Mouse (Mus musculus): Measurements from ENCODE around the gene Lca5l. TPM values are rescaled to one million over a fixed set of nuclear protein-coding genes. Genes with fewer than 3 reads are reported as not detected.

The Lca5l gene
- polyA plus RNA-seq, 1 experiment from 2014 or later, result 0.05 TPM

- no peaks in the 10 kb centered on the region for H3K36me3 ChIP-seq (ENCODE audit: control insufficient read depth, insufficient read depth)
- peak overlapping the region; percentile 64 for H3K4me3 ChIP-seq (ENCODE audit: low read depth, low read length)
- peak overlapping the region; percentile 68 for H3K9ac ChIP-seq (ENCODE audit: low read depth, low read length)
- 60% methylated on average over 12 of the region's 12 CpGs for WGBS (ENCODE audit: insufficient replicate concordance)
- H3K27me3 ChIP-seq (ENCODE audit: control insufficient read depth, insufficient read depth, low read depth, low read length), result no peaks in the 10 kb centered on the region
- H3K4me1 ChIP-seq (ENCODE audit: control insufficient read depth, low read depth, low read length), result no peaks in the 10 kb centered on the region
- H3K27ac ChIP-seq (ENCODE audit: low read length), result no peak overlapping the region
- no peak for ATAC-seq (ENCODE audit: low read depth)
- no peaks in the 10 kb centered on the region for H3K9me3 ChIP-seq (replicated peaks; ENCODE audit: control insufficient read depth, low read length)
- peak overlapping the region; percentile 93 for H3K4me2 ChIP-seq (ENCODE audit: low read depth, low read length)
Observed at GRCm38 (mm10) chr16:96158511-96159080, 33.5 kb downstream of the Lca5l start.

DNA sequence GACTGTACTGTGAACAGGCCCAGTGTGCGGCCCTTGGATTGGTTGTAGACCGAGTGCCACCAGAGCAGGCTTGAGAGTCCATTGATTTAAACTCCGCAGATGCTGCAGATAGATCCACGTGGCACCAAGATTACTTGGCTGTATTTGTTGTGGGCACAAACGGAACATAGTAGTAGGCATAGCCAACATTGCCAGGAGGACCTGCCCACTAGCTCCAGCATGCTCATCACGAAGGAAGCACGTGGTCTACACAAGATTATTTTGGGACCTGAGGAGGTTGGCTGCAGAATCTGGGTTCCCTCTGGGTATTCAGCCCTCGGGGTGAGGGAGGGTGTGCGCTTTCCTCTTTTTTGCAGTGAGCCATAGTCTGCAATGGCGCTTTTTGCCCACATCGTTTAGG, 34.9 kb downstream of the Lca5l start:
- H3K4me2 ChIP-seq (ENCODE audit: low read depth, low read length), result no peak overlapping the region
- H3K27me3 ChIP-seq (ENCODE audit: control insufficient read depth, insufficient read depth, low read depth, low read length), result no peaks in the 10 kb centered on the region
- no peaks in the 10 kb centered on the region for H3K4me1 ChIP-seq (ENCODE audit: control insufficient read depth, low read depth, low read length)
- WGBS (ENCODE audit: insufficient replicate concordance), result 70% methylated on average over 11 of the region's 11 CpGs
- H3K9ac ChIP-seq (ENCODE audit: low read depth, low read length), result no peak overlapping the region
- no peak overlapping the region for H3K4me3 ChIP-seq (ENCODE audit: low read depth, low read length)
- no peaks in the 10 kb centered on the region for H3K9me3 ChIP-seq (replicated peaks; ENCODE audit: control insufficient read depth, low read length)
- no peak for ATAC-seq (ENCODE audit: low read depth)
- H3K27ac ChIP-seq (ENCODE audit: low read length), result no peak overlapping the region
- no peaks in the 10 kb centered on the region for H3K36me3 ChIP-seq (ENCODE audit: control insufficient read depth, insufficient read depth)

GRCm38 (mm10) chr16:96156019-96156418, 36.1 kb downstream of the Lca5l start:
- Histone ChIP-seq H3K9ac (ENCODE audit: low read depth, low read length) (no peak overlapping the region), H3K4me1 (ENCODE audit: control insufficient read depth, low read depth, low read length) (no peaks in the 10 kb centered on the region; the same call in 1 of the 2 replicates), H3K27me3 (ENCODE audit: control insufficient read depth, insufficient read depth, low read depth, low read length) (no peaks in the 10 kb centered on the region), H3K4me2 (ENCODE audit: low read depth, low read length) (no peak overlapping the region), H3K36me3 (ENCODE audit: control insufficient read depth, insufficient read depth) (no peaks in the 10 kb centered on the region), H3K4me3 (ENCODE audit: low read depth, low read length) (no peak overlapping the region), H3K27ac (ENCODE audit: low read length) (no peak overlapping the region), H3K9me3 (replicated peaks; ENCODE audit: control insufficient read depth, low read length) (no peaks in the 10 kb centered on the region)
- 76% methylated on average over 8 of the region's 8 CpGs for WGBS (ENCODE audit: insufficient replicate concordance)
- ATAC-seq (ENCODE audit: low read depth), result no peak

DNA sequence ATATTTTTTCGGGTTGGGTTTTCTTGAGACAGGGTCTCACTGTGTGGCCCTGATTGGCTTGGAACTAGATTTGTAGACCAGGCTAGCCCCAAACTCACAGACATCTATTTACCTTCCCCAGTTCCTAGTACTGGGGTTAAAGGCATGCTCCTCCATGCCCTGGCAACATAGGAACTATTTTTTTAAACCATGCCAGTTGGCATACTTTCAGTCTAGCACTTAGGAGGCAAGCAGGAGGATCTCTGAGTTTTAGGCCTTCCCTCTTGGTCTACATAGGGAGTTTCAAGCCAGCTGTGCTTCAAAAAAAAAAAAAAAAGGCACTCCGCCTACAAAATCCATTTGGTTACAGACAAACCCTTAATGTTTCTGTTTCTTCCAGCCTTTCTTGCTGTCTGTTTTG, 37.6 kb downstream of the Lca5l start:
- no peak overlapping the region for H3K4me2 ChIP-seq (ENCODE audit: low read depth, low read length)
- H3K27ac ChIP-seq (ENCODE audit: low read length), result no peak overlapping the region
- H3K9me3 ChIP-seq (replicated peaks; ENCODE audit: control insufficient read depth, low read length), result no peaks in the 10 kb centered on the region
- 71% methylated on average over 2 of the region's 2 CpGs for WGBS (ENCODE audit: insufficient replicate concordance)
- H3K4me1 ChIP-seq (ENCODE audit: control insufficient read depth, low read depth, low read length), result no peaks in the 10 kb centered on the region; the same call in 1 of the 2 replicates
- H3K4me3 ChIP-seq (ENCODE audit: low read depth, low read length), result no peak overlapping the region
- H3K36me3 ChIP-seq (ENCODE audit: control insufficient read depth, insufficient read depth), result no peaks in the 10 kb centered on the region
- H3K27me3 ChIP-seq (ENCODE audit: control insufficient read depth, insufficient read depth, low read depth, low read length), result no peaks in the 10 kb centered on the region
- H3K9ac ChIP-seq (ENCODE audit: low read depth, low read length), result no peak overlapping the region
- no peak for ATAC-seq (ENCODE audit: low read depth)

- WGBS (ENCODE audit: insufficient replicate concordance), result 22% methylated on average over 9 of the region's 9 CpGs
- Histone ChIP-seq H3K9ac (ENCODE audit: low read depth, low read length) (no peak overlapping the region), H3K27ac (ENCODE audit: low read length) (no peak overlapping the region)
Observed at GRCm38 (mm10) chr16:96151551-96151950, 40.5 kb downstream of the Lca5l start.

DNA sequence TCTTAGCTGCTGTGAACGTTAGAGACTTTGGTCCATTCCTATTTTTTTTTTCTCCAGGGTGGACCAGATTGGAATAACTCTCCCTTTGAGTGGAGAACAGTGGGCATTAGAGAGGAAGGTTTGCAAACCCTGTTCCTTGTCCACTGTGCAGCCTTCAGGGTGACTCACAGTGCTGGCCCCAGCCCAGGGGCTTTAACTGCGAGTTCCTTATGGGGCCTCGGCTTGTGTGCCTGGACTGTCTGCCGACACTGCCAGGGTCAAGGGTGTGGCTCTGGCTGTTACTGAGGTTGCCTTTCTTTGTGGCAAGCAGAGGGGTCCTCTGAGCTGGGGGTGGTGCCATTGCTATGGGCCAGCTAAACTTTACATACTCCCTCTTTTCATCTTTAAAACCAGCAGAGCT, 41.1 kb downstream of the Lca5l start:
- H3K9ac ChIP-seq (ENCODE audit: low read depth, low read length), result no peak overlapping the region
- ATAC-seq (ENCODE audit: low read depth), result no peak
- no peaks in the 10 kb centered on the region for H3K9me3 ChIP-seq (replicated peaks; ENCODE audit: control insufficient read depth, low read length)
- H3K4me3 ChIP-seq (ENCODE audit: low read depth, low read length), result no peak overlapping the region
- no peak overlapping the region for H3K27ac ChIP-seq (ENCODE audit: low read length)
- no peaks in the 10 kb centered on the region for H3K27me3 ChIP-seq (ENCODE audit: control insufficient read depth, insufficient read depth, low read depth, low read length)
- no peak overlapping the region for H3K4me2 ChIP-seq (ENCODE audit: low read depth, low read length)
- 59% methylated on average over 4 of the region's 4 CpGs for WGBS (ENCODE audit: insufficient replicate concordance)
- peaks cover 3% of the 10 kb centered on the region for H3K4me1 ChIP-seq (ENCODE audit: control insufficient read depth, low read depth, low read length)
- no peaks in the 10 kb centered on the region for H3K36me3 ChIP-seq (ENCODE audit: control insufficient read depth, insufficient read depth)

More at GRCm38 (mm10) chr16:96151551-96151950, 40.5 kb downstream of the Lca5l start:
- no peak overlapping the region for H3K4me3 ChIP-seq (ENCODE audit: low read depth, low read length)
- H3K27me3 ChIP-seq (ENCODE audit: control insufficient read depth, insufficient read depth, low read depth, low read length), result no peaks in the 10 kb centered on the region
- H3K4me2 ChIP-seq (ENCODE audit: low read depth, low read length), result no peak overlapping the region
- H3K4me1 ChIP-seq (ENCODE audit: control insufficient read depth, low read depth, low read length), result no peaks in the 10 kb centered on the region; the same call in 1 of the 2 replicates
- no peaks in the 10 kb centered on the region for H3K9me3 ChIP-seq (replicated peaks; ENCODE audit: control insufficient read depth, low read length)
- peak; percentile 52 for ATAC-seq (ENCODE audit: low read depth)
- H3K36me3 ChIP-seq (ENCODE audit: control insufficient read depth, insufficient read depth), result no peaks in the 10 kb centered on the region

DNA sequence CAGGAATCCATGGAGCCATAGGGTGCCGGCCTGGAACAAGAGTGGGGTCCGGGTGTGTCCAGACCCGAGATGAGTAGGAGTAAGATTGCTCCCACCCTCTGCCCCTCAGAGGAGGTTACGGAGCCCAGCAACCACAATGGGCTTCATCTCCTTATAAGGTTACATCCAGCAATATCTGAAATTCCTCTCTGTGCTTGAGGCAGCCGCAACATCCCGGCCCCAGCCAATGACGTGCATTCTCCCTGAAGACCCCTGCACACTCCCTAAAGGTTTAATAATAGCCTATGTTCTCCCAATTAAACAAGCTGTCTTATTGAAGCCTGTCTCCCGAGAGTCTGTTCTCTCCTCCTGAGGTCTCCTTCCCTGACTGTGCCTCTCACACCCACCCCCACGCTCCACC, 42.8 kb downstream of the Lca5l start:
- Histone ChIP-seq H3K27me3 (ENCODE audit: control insufficient read depth, insufficient read depth, low read depth, low read length) (no peaks in the 10 kb centered on the region), H3K36me3 (ENCODE audit: control insufficient read depth, insufficient read depth) (no peaks in the 10 kb centered on the region), H3K27ac (ENCODE audit: low read length) (no peak overlapping the region), H3K4me3 (ENCODE audit: low read depth, low read length) (no peak overlapping the region), H3K9ac (ENCODE audit: low read depth, low read length) (no peak overlapping the region), H3K4me1 (ENCODE audit: control insufficient read depth, low read depth, low read length) (peaks cover 8% of the 10 kb centered on the region), H3K9me3 (replicated peaks; ENCODE audit: control insufficient read depth, low read length) (no peaks in the 10 kb centered on the region), H3K4me2 (ENCODE audit: low read depth, low read length) (no peak overlapping the region)
- ATAC-seq (ENCODE audit: low read depth), result no peak
- 65% methylated on average over 9 of the region's 9 CpGs for WGBS (ENCODE audit: insufficient replicate concordance)

GRCm38 (mm10) chr16:96148834-96149233, 43.2 kb downstream of the Lca5l start:
- no peak for ATAC-seq (ENCODE audit: low read depth)
- Histone ChIP-seq H3K4me2 (ENCODE audit: low read depth, low read length) (no peak overlapping the region), H3K27me3 (ENCODE audit: control insufficient read depth, insufficient read depth, low read depth, low read length) (no peaks in the 10 kb centered on the region), H3K36me3 (ENCODE audit: control insufficient read depth, insufficient read depth) (no peaks in the 10 kb centered on the region), H3K27ac (ENCODE audit: low read length) (no peak overlapping the region), H3K9me3 (replicated peaks; ENCODE audit: control insufficient read depth, low read length) (no peaks in the 10 kb centered on the region), H3K4me3 (ENCODE audit: low read depth, low read length) (no peak overlapping the region), H3K4me1 (ENCODE audit: control insufficient read depth, low read depth, low read length) (peaks cover 8% of the 10 kb centered on the region), H3K9ac (ENCODE audit: low read depth, low read length) (no peak overlapping the region)
- WGBS (ENCODE audit: insufficient replicate concordance), result 60% methylated on average over 6 of the region's 6 CpGs

DNA sequence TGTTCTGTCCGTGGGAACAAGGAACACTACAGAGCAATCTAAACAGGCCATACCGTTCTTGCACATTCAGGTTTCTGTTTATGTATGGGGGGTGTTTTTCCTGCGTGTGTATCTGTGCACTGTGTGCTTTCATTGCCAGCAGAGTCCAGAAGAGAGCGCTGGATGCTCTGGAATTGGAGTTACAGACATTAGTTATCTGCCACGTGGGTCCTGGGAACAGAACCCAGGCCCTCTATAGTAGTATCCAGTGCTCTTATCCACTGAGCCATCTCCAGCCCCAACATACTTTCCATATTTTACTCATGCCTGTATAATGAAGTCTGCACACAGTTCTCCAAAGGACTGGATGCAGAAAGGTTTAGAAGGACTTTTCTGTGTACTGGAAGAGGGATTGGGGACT, 46.3 kb downstream of the Lca5l start:
- ATAC-seq (ENCODE audit: low read depth), result no peak

More for the DNA sequence above, 46.3 kb downstream of the Lca5l start:
- H3K4me3 ChIP-seq (ENCODE audit: low read depth, low read length), result peak overlapping the region; percentile 75
- peak overlapping the region; percentile 71 for H3K9ac ChIP-seq (ENCODE audit: low read depth, low read length)
- no peaks in the 10 kb centered on the region for H3K36me3 ChIP-seq (ENCODE audit: control insufficient read depth, insufficient read depth)
- H3K4me2 ChIP-seq (ENCODE audit: low read depth, low read length), result peak overlapping the region; percentile 96
- peaks cover 8% of the 10 kb centered on the region for H3K4me1 ChIP-seq (ENCODE audit: control insufficient read depth, low read depth, low read length)
- 2% methylated on average over 5 of the region's 5 CpGs for WGBS (ENCODE audit: insufficient replicate concordance)
- no peaks in the 10 kb centered on the region for H3K9me3 ChIP-seq (replicated peaks; ENCODE audit: control insufficient read depth, low read length)
- H3K27me3 ChIP-seq (ENCODE audit: control insufficient read depth, insufficient read depth, low read depth, low read length), result no peaks in the 10 kb centered on the region
- 0 out of 2 replicates have a peak overlapping the region, but pooled peaks have one; percentile 29 for H3K27ac ChIP-seq (ENCODE audit: low read length)
